Mouse (Mus musculus) hindbrain, embryonic 16.5 days (tissue): ENCODE measurements around the gene Hmgb2. TPM values are rescaled to one million over a fixed set of nuclear protein-coding genes. Genes with fewer than 3 reads are reported as not detected.

Experiments used
- ATAC-seq: fragments of 200-750 bp; cut with Nextera tagmentation; 2 replicates; pipeline ENCODE4 v1.8.0; 2017; ENCODE audit warnings: moderate TSS enrichment, moderate library complexity
- H3K27ac ChIP-seq: fragments of 300-500 bp; sonication (generic); 2 replicates; pipeline ENCODE4 v1.5.1; 2014; ENCODE audit warnings: low read depth, mild to moderate bottlenecking, control low read depth, low read length, moderate library complexity
- H3K27me3 ChIP-seq: fragments of 300-500 bp; sonication (generic); replicated peaks from 2 replicates; pipeline ENCODE4 v1.6.1; 2014; ENCODE audit warnings: low read length; ENCODE audit not compliant: control insufficient read depth, insufficient read depth
- H3K36me3 ChIP-seq: fragments of 300-500 bp; sonication (generic); 2 replicates; pipeline ENCODE4 v1.6.1; 2014; ENCODE audit warnings: mild to moderate bottlenecking, low read length, moderate library complexity, mixed read lengths; ENCODE audit not compliant: control insufficient read depth, insufficient read depth
- H3K4me1 ChIP-seq: fragments of 300-500 bp; sonication (generic); 2 replicates; pipeline ENCODE4 v1.6.1; 2014; ENCODE audit warnings: low read depth, low read length; ENCODE audit not compliant: control insufficient read depth, insufficient read depth
- H3K4me2 ChIP-seq: fragments of 300-500 bp; sonication (generic); 2 replicates; pipeline ENCODE4 v1.6.1; 2014; ENCODE audit warnings: mild to moderate bottlenecking, low read length, control low read depth, moderate library complexity
- H3K4me3 ChIP-seq: fragments of 300-500 bp; sonication (generic); 2 replicates; pipeline ENCODE4 v1.5.1; 2014; ENCODE audit warnings: mild to moderate bottlenecking, low read length, control low read depth, moderate library complexity
- H3K9ac ChIP-seq: fragments of 300-500 bp; sonication (generic); 2 replicates; pipeline ENCODE4 v1.6.1; 2014; ENCODE audit warnings: low read depth, mild to moderate bottlenecking, control low read depth, low read length, moderate library complexity
- H3K9me3 ChIP-seq: fragments of 300-500 bp; sonication (generic); 2 replicates; pipeline ENCODE4 v1.6.1; 2014; ENCODE audit warnings: mild to moderate bottlenecking, low read length, moderate library complexity; ENCODE audit not compliant: control insufficient read depth
- whole genome bisulfite sequencing: fragments of 180-500 bp; shearing (Covaris S2); extraction: QIAGEN DNeasy Blood & Tissue Kit; methylation state at CpG from one replicate; pipeline ENCODE4 v1.1.7; 2014; 5-methylcytosine and 5-hydroxymethylcytosine counted together
- polyA plus RNA-seq: library from polyadenylated mRNA; unstranded; fragments of >200 nt; fragmentation: Nextera tagmentation; extraction: Ambion mirVana; gene quantifications from 2 replicates; pipeline ENCODE4 v1.2.1, GENCODE M21; 2015

Hmgb2 gene
- polyA plus RNA-seq, 1 experiment from 2014 or later = 67.4 TPM

DNA sequence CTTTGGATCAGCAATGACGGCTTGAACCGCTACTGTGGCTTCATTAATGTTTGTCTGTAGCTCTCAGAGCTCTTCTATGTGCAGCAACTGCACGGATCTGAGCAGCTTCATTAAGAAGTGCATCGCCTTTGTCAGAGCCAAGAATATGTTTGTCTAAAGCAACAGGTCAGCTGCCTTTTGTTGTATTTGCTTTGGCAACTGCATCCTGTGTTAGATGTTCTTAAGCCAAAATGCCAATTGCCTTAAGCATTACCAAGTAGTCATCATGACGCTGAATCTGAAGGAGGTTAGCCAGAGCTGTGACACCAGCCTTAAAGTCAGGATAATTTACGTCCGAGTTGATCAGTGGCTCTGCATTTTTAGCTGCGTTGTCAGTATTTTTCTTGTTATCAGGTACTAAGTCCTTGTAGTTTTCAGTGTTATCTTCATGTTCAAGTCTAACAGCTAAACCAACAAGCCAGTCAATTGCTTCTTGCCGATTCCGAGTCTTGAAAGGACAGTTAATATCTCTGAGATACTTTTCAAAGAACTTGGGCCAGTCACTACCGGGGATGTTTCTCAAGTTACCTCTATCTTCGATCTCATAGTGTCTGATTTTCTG lies 8.6 kb downstream of the Hmgb2 start:
- no peak overlapping the region for H3K27ac ChIP-seq
- H3K36me3 ChIP-seq = no peaks in the 10 kb centered on the region
- no peaks in the 10 kb centered on the region for H3K9me3 ChIP-seq
- no peak overlapping the region for H3K4me3 ChIP-seq
- H3K4me1 ChIP-seq = no peaks in the 10 kb centered on the region
- WGBS = 85% methylated on average over 12 of the region's 12 CpGs
- no peak overlapping the region for H3K9ac ChIP-seq
- no peaks in the 10 kb centered on the region for H3K27me3 ChIP-seq
- no peak for ATAC-seq
- H3K4me2 ChIP-seq = no peak overlapping the region

DNA sequence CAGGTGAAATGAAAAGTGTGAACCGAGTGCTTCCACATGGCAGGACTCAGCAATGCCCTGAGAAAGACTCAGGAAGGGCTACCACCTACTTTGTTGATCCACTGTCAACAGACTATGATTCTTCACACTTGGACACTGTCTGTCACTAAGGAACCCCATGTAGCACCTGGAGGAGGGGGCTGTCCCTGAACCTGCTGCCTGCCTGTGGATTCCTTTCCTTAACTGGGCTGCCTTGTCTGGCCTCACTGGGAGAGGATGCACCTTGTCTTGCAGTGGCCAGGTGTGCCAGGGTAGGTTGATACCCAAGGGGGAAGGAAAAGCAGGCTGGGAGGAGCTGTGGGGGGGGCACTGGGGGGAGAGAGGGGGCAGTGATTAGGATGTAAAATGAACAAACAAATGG lies 16.3 kb downstream of the Hmgb2 start:
- H3K4me2 ChIP-seq = no peak overlapping the region
- H3K36me3 ChIP-seq = no peaks in the 10 kb centered on the region
- ATAC-seq = no peak
- WGBS = 92% methylated on average over 1 of the region's 1 CpGs
- H3K4me3 ChIP-seq = no peak overlapping the region
- no peak overlapping the region for H3K27ac ChIP-seq
- H3K4me1 ChIP-seq = no peaks in the 10 kb centered on the region
- H3K27me3 ChIP-seq = no peaks in the 10 kb centered on the region
- H3K9ac ChIP-seq = no peak overlapping the region
- H3K9me3 ChIP-seq = no peaks in the 10 kb centered on the region

DNA sequence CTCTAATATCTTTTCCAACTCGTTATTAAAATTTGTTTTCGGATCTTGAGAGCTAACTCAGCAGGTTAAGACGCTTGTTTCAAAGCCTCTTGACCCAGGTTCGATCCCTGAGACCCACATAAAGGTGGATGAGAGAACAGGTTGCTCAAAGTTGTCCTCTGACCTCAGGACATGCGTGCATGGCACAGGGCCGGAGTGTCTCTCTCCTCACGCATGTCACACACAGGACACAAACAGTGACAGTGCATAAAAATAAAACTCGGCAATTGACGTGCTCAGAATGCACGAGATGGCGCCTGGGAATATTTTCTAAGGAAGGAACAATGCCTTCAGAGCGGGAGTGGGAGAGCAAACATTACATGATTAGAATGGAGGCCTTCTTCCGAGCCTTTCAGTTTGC lies 18.5 kb downstream of the Hmgb2 start:
- no peak overlapping the region for H3K9ac ChIP-seq
- H3K27ac ChIP-seq = no peak overlapping the region
- no peak overlapping the region for H3K4me3 ChIP-seq
- no peaks in the 10 kb centered on the region for H3K9me3 ChIP-seq
- H3K4me2 ChIP-seq = no peak overlapping the region
- H3K36me3 ChIP-seq = peaks cover 3% of the 10 kb centered on the region; the same call in 1 of the 2 replicates
- no peaks in the 10 kb centered on the region for H3K4me1 ChIP-seq
- ATAC-seq = no peak
- WGBS = 88% methylated on average over 13 of the region's 13 CpGs
- H3K27me3 ChIP-seq = no peaks in the 10 kb centered on the region

DNA sequence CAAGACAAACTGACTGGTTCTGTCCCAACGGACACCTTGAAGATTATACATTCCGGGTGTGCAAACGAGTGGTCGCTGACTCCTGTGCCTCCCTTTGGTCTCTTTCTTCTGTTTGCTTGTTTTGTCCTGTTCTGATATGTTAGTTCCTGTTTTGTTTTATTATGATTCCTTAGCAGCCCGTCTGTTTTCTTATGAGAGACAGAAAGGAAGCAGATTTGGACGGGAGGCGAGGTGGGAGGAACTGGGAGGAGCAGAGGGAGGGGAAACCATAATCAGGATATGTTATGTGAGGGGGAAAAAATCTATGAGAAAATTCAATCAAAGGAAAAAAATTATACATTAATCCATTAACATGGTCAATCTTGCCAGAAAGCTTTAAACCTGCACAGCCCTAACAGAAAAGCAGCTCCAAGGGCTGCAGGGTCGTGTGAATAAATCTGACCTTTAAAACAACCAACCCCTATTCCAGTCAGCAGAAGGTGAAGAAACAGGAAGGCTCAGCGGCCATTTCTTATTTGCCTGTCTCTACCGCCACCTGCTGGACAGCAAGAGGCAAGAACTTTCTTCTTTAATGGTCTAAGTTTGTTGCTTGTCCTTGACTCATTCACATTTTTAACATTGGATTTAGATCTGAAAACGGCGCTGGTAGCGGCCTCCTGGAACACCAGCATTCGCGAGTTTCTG lies 19.1 kb downstream of the Hmgb2 start:
- H3K4me1 ChIP-seq = no peaks in the 10 kb centered on the region
- no peak overlapping the region for H3K27ac ChIP-seq
- 38% methylated on average over 15 of the region's 15 CpGs for WGBS
- H3K36me3 ChIP-seq = peaks cover 3% of the 10 kb centered on the region; the same call in 1 of the 2 replicates
- H3K9ac ChIP-seq = no peak overlapping the region
- H3K4me3 ChIP-seq = no peak overlapping the region
- no peaks in the 10 kb centered on the region for H3K9me3 ChIP-seq
- peak; percentile 63 for ATAC-seq
- no peaks in the 10 kb centered on the region for H3K27me3 ChIP-seq
- no peak overlapping the region for H3K4me2 ChIP-seq

DNA sequence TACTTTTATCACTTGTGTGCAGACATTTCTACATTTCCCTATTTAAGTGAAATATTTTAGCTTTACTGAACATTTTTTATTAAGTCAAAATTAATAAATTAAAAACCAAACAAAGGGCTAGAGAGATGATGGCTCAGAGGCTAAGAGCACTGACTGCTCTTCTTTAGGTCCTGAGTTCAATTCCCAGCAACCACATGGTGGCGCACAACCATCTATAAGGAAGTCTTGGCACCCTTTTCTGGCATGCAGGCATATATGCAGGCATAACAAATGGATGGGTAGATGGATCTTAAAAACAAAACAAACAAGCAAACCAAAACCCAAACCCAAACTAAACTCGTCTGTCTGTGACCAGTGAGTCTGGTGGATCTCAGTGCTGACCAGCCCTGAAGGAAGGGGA lies 20.5 kb downstream of the Hmgb2 start:
- Histone ChIP-seq H3K27ac (no peak overlapping the region), H3K27me3 (no peaks in the 10 kb centered on the region), H3K9ac (no peak overlapping the region), H3K4me2 (no peak overlapping the region), H3K4me1 (no peaks in the 10 kb centered on the region), H3K36me3 (peaks cover 3% of the 10 kb centered on the region; the same call in 1 of the 2 replicates), H3K9me3 (no peaks in the 10 kb centered on the region), H3K4me3 (no peak overlapping the region)
- no peak for ATAC-seq
- whole genome bisulfite sequencing = 67% methylated on average over 2 of the region's 2 CpGs

DNA sequence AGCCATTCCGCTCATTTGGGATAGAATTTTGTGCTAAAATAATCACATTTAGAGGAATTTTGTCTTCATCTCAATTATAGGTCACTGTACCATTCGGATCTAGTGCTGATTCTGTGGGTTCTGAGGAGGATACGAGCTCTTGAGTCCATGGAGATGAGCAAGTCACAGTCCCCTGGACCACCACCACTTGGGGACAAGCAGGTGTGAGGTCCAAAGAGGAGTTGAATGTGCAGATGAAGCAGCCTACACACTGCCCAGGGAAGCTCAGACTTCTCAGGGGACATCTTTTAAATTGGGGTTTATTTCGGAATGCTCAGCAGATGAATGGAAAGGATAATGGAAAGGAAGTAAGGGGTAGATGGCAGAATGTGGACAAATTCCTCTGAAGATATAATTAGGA lies 21.4 kb downstream of the Hmgb2 start:
- no peak for ATAC-seq
- WGBS = 98% methylated on average over 4 of the region's 4 CpGs
- H3K36me3 ChIP-seq = peaks cover 3% of the 10 kb centered on the region; the same call in 1 of the 2 replicates
- H3K4me1 ChIP-seq = no peaks in the 10 kb centered on the region
- no peaks in the 10 kb centered on the region for H3K9me3 ChIP-seq
- H3K4me3 ChIP-seq = no peak overlapping the region
- H3K4me2 ChIP-seq = no peak overlapping the region
- H3K27me3 ChIP-seq = no peaks in the 10 kb centered on the region
- no peak overlapping the region for H3K9ac ChIP-seq
- H3K27ac ChIP-seq = no peak overlapping the region

DNA sequence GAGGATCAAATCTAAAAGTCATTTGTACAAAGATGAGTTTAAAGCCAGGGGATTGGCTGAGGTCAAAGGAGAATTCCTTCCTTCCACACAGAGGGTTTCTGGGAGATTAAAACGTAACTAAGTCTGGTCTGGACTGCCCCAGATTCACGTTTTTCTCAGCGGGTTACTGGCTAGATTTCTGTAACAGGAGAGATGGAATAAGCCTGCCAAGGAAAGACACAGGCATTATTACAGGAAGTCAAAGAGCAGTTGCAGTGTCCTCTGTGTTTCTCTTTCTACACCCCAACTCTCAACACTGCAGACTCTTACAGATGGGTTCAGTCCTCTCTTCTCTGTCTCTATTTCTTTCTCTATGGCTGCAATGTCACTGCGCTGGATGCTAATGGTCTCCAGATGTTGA lies 22.8 kb downstream of the Hmgb2 start:
- 80% methylated on average over 4 of the region's 4 CpGs for WGBS
- no peaks in the 10 kb centered on the region for H3K4me1 ChIP-seq
- no peak overlapping the region for H3K27ac ChIP-seq
- H3K4me3 ChIP-seq = no peak overlapping the region
- H3K36me3 ChIP-seq = peaks cover 3% of the 10 kb centered on the region; the same call in 1 of the 2 replicates
- no peaks in the 10 kb centered on the region for H3K9me3 ChIP-seq
- no peak overlapping the region for H3K4me2 ChIP-seq
- no peak overlapping the region for H3K9ac ChIP-seq
- ATAC-seq = no peak
- no peaks in the 10 kb centered on the region for H3K27me3 ChIP-seq

DNA sequence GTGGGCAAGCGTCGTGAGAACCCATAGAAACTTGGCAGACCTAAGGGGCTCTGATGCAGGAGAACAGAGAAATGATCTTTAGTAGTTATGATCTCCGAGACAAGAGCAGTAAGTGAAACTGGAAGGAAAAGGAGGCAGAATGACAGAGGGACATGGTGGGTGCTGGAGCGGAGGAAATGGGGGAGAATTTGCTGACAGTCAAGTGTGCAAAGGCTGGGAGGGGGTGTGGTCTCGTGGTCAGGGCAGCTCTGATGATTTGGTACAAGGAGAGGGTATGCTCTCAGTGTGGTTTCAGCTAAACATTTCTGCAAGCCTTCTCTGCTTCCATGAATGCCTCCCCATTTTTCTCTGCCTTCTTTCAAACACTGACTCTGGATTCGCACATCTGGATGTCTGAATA lies 24.5 kb downstream of the Hmgb2 start:
- Histone ChIP-seq H3K4me2 (no peak overlapping the region), H3K27me3 (no peaks in the 10 kb centered on the region), H3K4me1 (no peaks in the 10 kb centered on the region), H3K9me3 (no peaks in the 10 kb centered on the region), H3K9ac (no peak overlapping the region), H3K27ac (no peak overlapping the region), H3K4me3 (no peak overlapping the region), H3K36me3 (peaks cover 3% of the 10 kb centered on the region; the same call in 1 of the 2 replicates)
- ATAC-seq = no peak
- 95% methylated on average over 6 of the region's 6 CpGs for WGBS

DNA sequence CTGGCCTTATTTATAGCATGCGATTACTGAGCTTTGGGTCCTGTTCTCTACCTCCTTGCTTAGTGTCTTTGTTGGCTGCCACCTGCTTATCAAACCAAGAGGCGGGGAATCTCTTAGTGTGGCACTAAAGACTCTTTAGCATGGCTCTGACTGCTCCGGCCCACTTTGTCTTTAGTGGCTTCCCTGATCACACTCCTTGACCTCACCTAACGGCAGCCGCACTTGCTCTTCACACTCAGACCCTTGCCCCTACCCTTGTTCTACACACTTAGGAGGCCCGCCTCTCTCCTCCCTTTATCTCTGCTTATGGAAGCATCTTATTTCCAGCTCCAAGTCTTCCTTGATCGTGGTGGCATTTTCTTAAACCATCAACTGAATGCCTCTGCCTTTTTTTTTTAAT lies 26.9 kb downstream of the Hmgb2 start:
- H3K9ac ChIP-seq = no peak overlapping the region

More for the DNA sequence above, 26.9 kb downstream of the Hmgb2 start:
- Histone ChIP-seq H3K27ac (no peak overlapping the region), H3K27me3 (no peaks in the 10 kb centered on the region), H3K9me3 (no peaks in the 10 kb centered on the region), H3K4me3 (no peak overlapping the region), H3K36me3 (peaks cover 3% of the 10 kb centered on the region; the same call in 1 of the 2 replicates), H3K4me2 (no peak overlapping the region), H3K4me1 (no peaks in the 10 kb centered on the region)
- WGBS = 89% methylated on average over 7 of the region's 7 CpGs
- no peak for ATAC-seq
